Mouse (Mus musculus) embryonic fibroblast, embryonic 13.5 days (primary cell): ENCODE results near the gene Usmg5.

Experiments used
- CTCF ChIP-seq: IDR thresholded peaks from 2 replicates; pipeline ENCODE4 v1.5.1; 2011; ENCODE audit warnings: mild to moderate bottlenecking, control low read depth, low read length, moderate library complexity, borderline replicate concordance; ENCODE audit not compliant: insufficient read depth
- POLR2A ChIP-seq: IDR thresholded peaks from 2 replicates; pipeline ENCODE4 v1.6.1; 2011; ENCODE audit warnings: low read depth, mild to moderate bottlenecking, control low read depth, low read length, moderate library complexity

DNA sequence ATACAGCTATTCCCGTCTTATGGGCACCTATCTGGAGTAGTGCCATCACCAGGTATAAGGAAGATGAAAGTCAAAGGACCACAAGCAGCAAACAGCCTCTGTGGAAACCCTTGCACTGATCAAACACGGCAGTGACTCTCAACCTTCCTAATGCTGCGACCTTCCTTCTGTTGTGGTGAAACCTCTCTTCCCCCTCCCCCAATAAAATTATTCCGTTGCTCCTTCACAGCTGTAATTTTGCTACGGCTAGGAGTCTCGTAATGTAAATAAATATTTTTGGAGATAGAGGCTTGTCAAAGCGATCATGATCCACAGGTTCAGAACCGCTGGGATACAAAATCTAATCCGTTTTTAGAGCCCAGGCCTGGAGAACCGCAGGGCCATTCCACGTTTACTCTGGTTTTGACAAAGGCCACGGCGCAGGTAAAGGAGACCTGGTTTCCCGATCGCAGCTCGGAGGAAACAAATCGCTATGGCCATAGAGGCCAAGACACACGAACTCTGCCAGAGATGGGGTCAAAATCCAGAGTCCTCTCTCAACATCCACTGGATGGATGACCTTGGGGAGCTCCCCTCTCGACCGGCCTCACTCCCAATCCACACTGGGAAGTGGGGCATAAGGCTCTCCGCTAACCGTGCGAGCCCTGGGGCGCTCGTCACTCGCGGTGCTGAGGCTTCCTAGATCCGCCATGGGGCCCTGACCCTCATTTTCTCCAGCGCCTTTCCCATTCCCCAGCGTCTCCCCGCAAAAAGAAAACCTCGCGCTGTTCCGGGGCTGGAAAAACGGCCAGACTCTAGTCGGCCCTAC is 525 bp downstream of the Usmg5 start:
- TF ChIP-seq CTCF (no peak), POLR2A (no peak)
